ENCODE assay signal across 27 mouse cellular contexts in genomic region chr17:15253271-15253670, GRCm38 (mm10).
"Had no signal": no experiment of that assay in that cellular context is flagged by ENCODE, and none has a peak within 500 bp of the region (broad histone marks: within the 10 kb centered on the region; RNA-seq: fewer than 3 reads in every experiment).

No protein-coding gene starts in this region.

- H3K9ac ChIP-seq: heart, embryonic 13.5 days; heart, embryonic 15.5 days; hindbrain, embryonic 12.5 days; hindbrain, embryonic 14.5 days; intestine, embryonic 15.5 days; limb, embryonic 12.5 days; liver, embryonic 13.5 days; liver, embryonic 15.5 days had no signal

- H3K4me1 ChIP-seq: heart, embryonic 13.5 days; heart, embryonic 15.5 days; intestine, embryonic 15.5 days; liver, embryonic 13.5 days; liver, embryonic 15.5 days had no signal

- H3K27ac ChIP-seq: gastrocnemius, adult 2 months; heart, adult 2 months; heart, embryonic 13.5 days; heart, embryonic 15.5 days; hindbrain, embryonic 10.5 days; hindbrain, embryonic 12.5 days; hindbrain, embryonic 14.5 days; intestine, embryonic 15.5 days; layer of hippocampus, adult 2 months; left cerebral cortex, adult 2 months; limb, embryonic 10.5 days; limb, embryonic 12.5 days; liver, embryonic 13.5 days; liver, embryonic 15.5 days had no signal

- H3K4me3 ChIP-seq: gastrocnemius, adult 2 months; heart, adult 2 months; heart, embryonic 13.5 days; heart, embryonic 15.5 days; hindbrain, embryonic 10.5 days; hindbrain, embryonic 12.5 days; intestine, embryonic 15.5 days; layer of hippocampus, adult 2 months; left cerebral cortex, adult 2 months; limb, embryonic 10.5 days; limb, embryonic 12.5 days; liver, embryonic 13.5 days; liver, embryonic 15.5 days had no signal

- H3K4me2 ChIP-seq: heart, embryonic 13.5 days; heart, embryonic 15.5 days; hindbrain, embryonic 12.5 days; hindbrain, embryonic 14.5 days; intestine, embryonic 15.5 days; limb, embryonic 12.5 days; liver, embryonic 11.5 days; liver, embryonic 13.5 days; liver, embryonic 15.5 days had no signal

- DNase-seq: gastrocnemius, adult 2 months; gastrocnemius, postnatal 10 days; gastrocnemius, postnatal 25 days; heart, adult 2 months; heart, postnatal 14 days; heart, postnatal 36 days; kidney, adult 18-20 months; kidney, adult 8-10 months; kidney, postnatal 10 days; kidney, postnatal 25 days; kidney, postnatal 4 days; liver; liver, embryonic 13.5 days had no signal

- H3K9me3 ChIP-seq: heart, embryonic 13.5 days; heart, embryonic 15.5 days; hindbrain, embryonic 10.5 days; hindbrain, embryonic 12.5 days; intestine, embryonic 15.5 days; limb, embryonic 10.5 days; limb, embryonic 12.5 days; liver, embryonic 13.5 days; liver, embryonic 15.5 days had no signal

- H3K27me3 ChIP-seq: heart, embryonic 15.5 days; hindbrain, embryonic 12.5 days; intestine, embryonic 15.5 days; limb, embryonic 12.5 days; liver, embryonic 15.5 days had no signal

- H3K36me3 ChIP-seq: heart, embryonic 13.5 days; heart, embryonic 15.5 days; hindbrain, embryonic 10.5 days; hindbrain, embryonic 12.5 days; intestine, embryonic 15.5 days; limb, embryonic 10.5 days; limb, embryonic 12.5 days; liver, embryonic 13.5 days; liver, embryonic 15.5 days had no signal

- ATAC-seq: hindbrain, embryonic 16.5 days; inflammation-experienced regulatory T-cells, adult 6 months; intestine, embryonic 15.5 days had no signal
